Mouse (Mus musculus) lung, postnatal 0 days (tissue): ENCODE measurements around the gene Pin1rt1. TPM values are rescaled to one million over a fixed set of nuclear protein-coding genes. Genes with fewer than 3 reads are reported as not detected.
A peak's percentile ranks its signal among the peaks of the same experiment; 100 is the strongest.

Source experiments
- ATAC-seq: fragments of 200-750 bp; cut with Nextera tagmentation; 2 replicates; pipeline ENCODE4 v1.8.0; 2017; ENCODE audit warnings: moderate library complexity
- DNase-seq: peaks from one replicate; pipeline ENCODE4 v3.0.0-alpha.2; 2016; ENCODE audit warnings: low spot score
- H3K27ac ChIP-seq: fragments of 300-500 bp; sonication (generic); 2 replicates; pipeline ENCODE4 v1.5.1; 2014; ENCODE audit warnings: antibody characterized with exemption, mild to moderate bottlenecking, low read length, mixed read lengths
- H3K27me3 ChIP-seq: fragments of 300-500 bp; sonication (generic); replicated peaks from 2 replicates; pipeline ENCODE4 v1.6.1; 2014; ENCODE audit warnings: low read length, mixed read lengths; ENCODE audit not compliant: insufficient read depth
- H3K36me3 ChIP-seq: fragments of 300-500 bp; sonication (generic); 2 replicates; pipeline ENCODE4 v1.6.1; 2014; ENCODE audit warnings: low read length, mixed read lengths; ENCODE audit not compliant: insufficient read depth
- H3K4me1 ChIP-seq: fragments of 300-500 bp; sonication (generic); 2 replicates; pipeline ENCODE4 v1.6.1; 2014; ENCODE audit warnings: antibody characterized with exemption, low read depth, low read length, mixed read lengths; ENCODE audit not compliant: insufficient read depth
- H3K4me2 ChIP-seq: fragments of 300-500 bp; sonication (generic); replicated peaks from 2 replicates; pipeline ENCODE4 v1.6.1; 2014; ENCODE audit warnings: low read depth, mild to moderate bottlenecking, low read length, moderate library complexity, mixed read lengths
- H3K4me3 ChIP-seq: fragments of 300-500 bp; sonication (generic); 2 replicates; pipeline ENCODE4 v1.5.1; 2014; ENCODE audit warnings: low read depth, low read length
- H3K9ac ChIP-seq: fragments of 300-500 bp; sonication (generic); replicated peaks from 2 replicates; pipeline ENCODE4 v1.6.1; 2014; ENCODE audit warnings: low read depth, mild to moderate bottlenecking
- H3K9me3 ChIP-seq: fragments of 300-500 bp; sonication (generic); 2 replicates; pipeline ENCODE4 v1.6.1; 2016; ENCODE audit warnings: low read length, mixed read lengths
- CTCF ChIP-seq: IDR thresholded peaks from 2 replicates; pipeline ENCODE4 v1.5.1; 2016; ENCODE audit warnings: antibody characterized with exemption, mild to moderate bottlenecking
- EP300 ChIP-seq: IDR thresholded peaks from 2 replicates; pipeline ENCODE4 v1.6.1; 2016; ENCODE audit warnings: antibody characterized with exemption, mild to moderate bottlenecking, control low read depth
- WGBS: fragments of 180-500 bp; shearing (Covaris S2); extraction: QIAGEN DNeasy Blood & Tissue Kit; methylation state at CpG from one replicate; pipeline ENCODE4 v1.1.7; 2014; 5-methylcytosine and 5-hydroxymethylcytosine counted together
- polyA plus RNA-seq: library from polyadenylated mRNA; unstranded; fragments of >200 nt; fragmentation: Nextera tagmentation; extraction: Ambion mirVana; gene quantifications from 2 replicates; pipeline ENCODE4 v1.2.1, GENCODE M21; 2015

The Pin1rt1 gene
- polyA plus RNA-seq, 1 experiment from 2014 or later: not detected

DNA sequence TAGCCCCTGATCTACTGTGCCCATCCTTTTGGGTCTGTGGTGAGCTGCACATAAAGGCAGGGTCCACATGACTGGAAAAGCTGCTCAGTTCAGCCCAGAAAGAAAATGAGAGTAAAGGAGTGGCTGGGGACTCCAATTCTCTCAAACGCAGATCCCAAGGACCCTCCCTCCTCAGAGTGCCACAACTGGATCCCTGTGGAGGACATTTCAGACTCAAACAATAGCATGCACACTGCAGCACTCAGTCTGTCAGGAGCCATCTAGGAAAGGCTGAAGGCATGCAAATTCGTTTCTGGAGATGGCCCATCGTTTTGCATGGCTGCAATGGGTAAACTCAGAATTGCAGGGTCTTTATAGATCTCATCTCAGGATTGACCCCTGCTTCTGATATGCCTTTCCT is 13.0 kb downstream of the Pin1rt1 start:
- DNase-seq (no peak), ATAC-seq (no peak)
- no peak overlapping the region for H3K4me2 ChIP-seq
- no peaks in the 10 kb centered on the region for H3K36me3 ChIP-seq
- no peak overlapping the region for H3K9ac ChIP-seq
- H3K4me3 ChIP-seq: no peak overlapping the region
- H3K27ac ChIP-seq: no peak overlapping the region
- no peaks in the 10 kb centered on the region for H3K4me1 ChIP-seq
- H3K27me3 ChIP-seq: no peaks in the 10 kb centered on the region
- TF ChIP-seq CTCF (no peak), EP300 (no peak)
- 74% methylated on average over 3 of the region's 3 CpGs for WGBS
- H3K9me3 ChIP-seq: no peaks in the 10 kb centered on the region

DNA sequence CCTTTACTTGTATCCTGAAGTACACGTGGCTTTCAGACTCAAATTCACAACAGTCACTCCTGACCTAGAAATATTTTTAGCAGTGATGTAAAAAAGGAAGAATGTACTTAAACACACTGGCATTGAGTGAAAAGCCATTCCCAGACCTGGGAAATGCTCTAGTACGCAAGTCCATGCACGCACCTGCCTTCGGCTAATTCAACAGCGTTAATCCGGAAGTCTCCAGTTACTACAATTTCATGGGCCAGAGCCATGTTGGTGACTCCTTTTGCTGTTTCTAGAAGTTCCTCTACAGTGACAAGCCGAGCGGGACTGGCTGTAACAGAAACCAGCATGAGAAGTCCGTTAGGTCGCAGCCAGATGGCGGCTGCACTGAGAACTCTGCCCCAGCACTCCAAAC is 16.5 kb downstream of the Pin1rt1 start:
- no peaks in the 10 kb centered on the region for H3K27me3 ChIP-seq
- H3K4me2 ChIP-seq: no peak overlapping the region
- ATAC-seq (no peak), DNase-seq (no peak)
- H3K4me3 ChIP-seq: no peak overlapping the region
- WGBS: 82% methylated on average over 11 of the region's 11 CpGs
- H3K36me3 ChIP-seq: no peaks in the 10 kb centered on the region
- no peak overlapping the region for H3K9ac ChIP-seq
- H3K4me1 ChIP-seq: no peaks in the 10 kb centered on the region
- H3K27ac ChIP-seq: no peak overlapping the region
- TF ChIP-seq EP300 (no peak), CTCF (no peak)
- H3K9me3 ChIP-seq: no peaks in the 10 kb centered on the region

DNA sequence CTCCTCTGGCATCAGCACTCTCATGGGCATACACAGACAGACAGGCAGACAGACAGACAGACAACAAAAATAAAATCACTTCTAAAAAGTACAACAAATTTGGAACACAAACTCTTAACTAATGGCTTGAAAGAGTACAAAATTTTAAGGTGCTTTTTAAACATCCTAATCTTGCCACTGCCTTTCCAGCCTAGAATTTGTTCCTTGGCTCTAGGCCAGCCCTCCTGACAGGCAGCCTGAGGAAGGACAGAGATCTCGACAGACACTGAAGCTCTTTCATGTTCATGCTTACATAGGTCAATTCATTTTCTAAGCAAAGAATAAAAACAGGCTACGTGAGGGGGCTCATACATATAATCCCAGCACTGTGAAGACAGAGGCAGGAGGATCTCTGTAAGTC is 23.6 kb downstream of the Pin1rt1 start:
- no peak for ATAC-seq
- 30% methylated on average over 2 of the region's 2 CpGs for WGBS

DNA sequence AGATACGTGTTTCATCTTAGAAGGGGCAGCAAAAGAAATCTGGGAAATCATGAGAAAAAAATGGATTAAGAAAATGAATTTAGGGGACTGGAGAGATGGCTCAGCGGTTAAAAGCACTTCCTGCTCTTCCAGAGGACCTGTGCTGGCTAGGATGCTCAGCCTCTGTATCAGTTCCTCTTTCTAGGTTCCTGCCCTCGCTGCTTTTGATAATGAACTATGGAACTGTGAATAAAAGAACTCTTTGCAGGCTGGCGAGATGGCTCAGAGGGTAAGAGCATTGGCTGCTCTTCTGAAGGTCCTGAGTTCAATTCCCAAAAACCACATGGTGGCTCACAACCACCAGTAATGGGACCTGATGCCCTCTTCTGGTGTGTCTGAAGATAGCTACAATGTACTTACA is 25.5 kb downstream of the Pin1rt1 start:
- no peaks in the 10 kb centered on the region for H3K9me3 ChIP-seq
- no peak overlapping the region for H3K27ac ChIP-seq
- no peak overlapping the region for H3K9ac ChIP-seq
- WGBS: 75% methylated on average over 4 of the region's 4 CpGs
- ATAC-seq: no peak
- no peaks in the 10 kb centered on the region for H3K27me3 ChIP-seq
- no peak for TF ChIP-seq EP300
- no peak for TF ChIP-seq CTCF
- H3K4me2 ChIP-seq: no peak overlapping the region
- no peaks in the 10 kb centered on the region for H3K4me1 ChIP-seq
- no peaks in the 10 kb centered on the region for H3K36me3 ChIP-seq
- no peak for DNase-seq
- H3K4me3 ChIP-seq: no peak overlapping the region

More for the DNA sequence above, 23.6 kb downstream of the Pin1rt1 start:
- Histone ChIP-seq H3K9ac (no peak overlapping the region), H3K4me2 (no peak overlapping the region), H3K27ac (no peak overlapping the region), H3K27me3 (no peaks in the 10 kb centered on the region), H3K4me3 (no peak overlapping the region), H3K4me1 (no peaks in the 10 kb centered on the region), H3K36me3 (no peaks in the 10 kb centered on the region), H3K9me3 (no peaks in the 10 kb centered on the region)
- TF ChIP-seq EP300: no peak
- no peak for TF ChIP-seq CTCF
- DNase-seq: no peak

DNA sequence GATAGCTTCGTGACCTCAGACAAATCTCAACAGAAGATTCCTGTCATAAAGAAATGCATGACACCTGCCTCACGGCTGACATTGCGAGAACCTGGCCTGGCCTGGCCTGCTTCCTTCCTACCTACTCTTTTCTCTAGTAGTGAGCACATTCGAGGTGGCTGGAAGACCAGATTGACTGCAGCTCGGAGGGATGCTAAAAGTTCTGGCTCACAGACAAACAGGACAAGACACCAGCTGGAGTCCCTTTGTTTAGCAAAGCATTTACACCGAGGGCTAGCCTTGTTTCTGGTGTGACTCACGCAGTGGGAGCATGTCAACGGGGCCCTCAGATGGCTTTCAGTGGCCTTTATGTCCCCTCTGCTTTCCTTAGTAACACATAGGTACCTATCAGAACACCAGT is 27.5 kb downstream of the Pin1rt1 start:
- no peak for ATAC-seq
- 78% methylated on average over 8 of the region's 8 CpGs for WGBS
- no peak overlapping the region for H3K4me3 ChIP-seq
- H3K9ac ChIP-seq: no peak overlapping the region
- no peak for DNase-seq
- no peaks in the 10 kb centered on the region for H3K36me3 ChIP-seq
- H3K4me1 ChIP-seq: no peaks in the 10 kb centered on the region
- H3K9me3 ChIP-seq: no peaks in the 10 kb centered on the region
- no peak overlapping the region for H3K4me2 ChIP-seq
- H3K27ac ChIP-seq: no peak overlapping the region
- no peak for TF ChIP-seq CTCF
- no peak for TF ChIP-seq EP300
- no peaks in the 10 kb centered on the region for H3K27me3 ChIP-seq

DNA sequence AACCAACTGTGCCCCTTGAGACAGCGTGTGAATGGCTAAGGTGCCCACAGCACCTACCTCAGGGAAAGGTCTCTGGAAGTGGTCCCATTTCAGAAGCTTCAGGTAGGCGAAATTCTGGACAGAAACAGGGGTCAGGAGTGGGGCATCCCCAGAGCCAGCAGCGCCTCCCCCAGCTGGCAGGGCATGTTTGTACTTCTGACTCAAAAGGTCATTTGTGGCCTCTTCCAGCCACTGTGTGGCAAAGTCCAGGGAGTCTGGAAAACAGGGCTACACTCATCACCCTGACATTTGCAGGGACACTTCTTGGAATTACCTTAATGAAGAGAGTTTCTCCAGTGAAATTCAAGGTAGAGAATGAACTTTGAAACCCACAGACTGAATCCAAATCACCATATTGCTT is 27.9 kb downstream of the Pin1rt1 start:
- TF ChIP-seq CTCF (no peak), EP300 (no peak)
- WGBS: 75% methylated on average over 3 of the region's 3 CpGs
- no peak for DNase-seq
- Histone ChIP-seq H3K27ac (no peak overlapping the region), H3K9ac (no peak overlapping the region), H3K4me2 (no peak overlapping the region), H3K9me3 (no peaks in the 10 kb centered on the region), H3K4me1 (no peaks in the 10 kb centered on the region), H3K4me3 (no peak overlapping the region), H3K27me3 (no peaks in the 10 kb centered on the region), H3K36me3 (no peaks in the 10 kb centered on the region)
- no peak for ATAC-seq

DNA sequence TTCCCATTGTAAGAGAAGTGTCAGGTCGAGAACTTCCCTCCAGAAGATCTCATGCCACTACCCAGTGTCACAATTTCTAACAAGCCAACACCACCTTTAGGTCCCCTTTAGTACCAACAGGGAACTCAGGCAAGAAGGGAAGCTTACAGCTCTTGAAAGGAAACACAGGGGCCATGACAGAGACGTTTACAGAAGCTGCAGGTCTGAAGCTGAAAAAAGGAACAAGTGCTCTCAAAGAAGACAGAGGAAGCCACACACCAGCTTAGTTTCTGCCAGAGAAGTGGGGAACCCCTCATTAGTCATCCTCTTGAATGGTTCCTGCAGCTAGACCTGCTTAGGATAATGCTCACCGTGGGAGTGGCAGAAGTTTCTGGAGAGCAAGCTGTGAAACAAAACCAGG is 28.9 kb downstream of the Pin1rt1 start:
- 57% methylated on average over 3 of the region's 3 CpGs for WGBS
- H3K9ac ChIP-seq: no peak overlapping the region
- ATAC-seq (no peak), DNase-seq (peak; percentile 5)
- no peak overlapping the region for H3K4me3 ChIP-seq
- TF ChIP-seq CTCF (no peak), EP300 (no peak)
- no peaks in the 10 kb centered on the region for H3K4me1 ChIP-seq
- no peaks in the 10 kb centered on the region for H3K27me3 ChIP-seq
- H3K36me3 ChIP-seq: no peaks in the 10 kb centered on the region
- H3K4me2 ChIP-seq: no peak overlapping the region
- no peak overlapping the region for H3K27ac ChIP-seq
- H3K9me3 ChIP-seq: no peaks in the 10 kb centered on the region
